Mouse (Mus musculus): ENCODE results near the gene Rbm17. TPM values are rescaled to one million over a fixed set of nuclear protein-coding genes. Genes with fewer than 3 reads are reported as not detected.

Gene Rbm17
- 196 and 220 TPM in 2 replicates for polyA plus RNA-seq (2014; fragmentation: Nextera tagmentation; extraction: Ambion mirVana)

DNA sequence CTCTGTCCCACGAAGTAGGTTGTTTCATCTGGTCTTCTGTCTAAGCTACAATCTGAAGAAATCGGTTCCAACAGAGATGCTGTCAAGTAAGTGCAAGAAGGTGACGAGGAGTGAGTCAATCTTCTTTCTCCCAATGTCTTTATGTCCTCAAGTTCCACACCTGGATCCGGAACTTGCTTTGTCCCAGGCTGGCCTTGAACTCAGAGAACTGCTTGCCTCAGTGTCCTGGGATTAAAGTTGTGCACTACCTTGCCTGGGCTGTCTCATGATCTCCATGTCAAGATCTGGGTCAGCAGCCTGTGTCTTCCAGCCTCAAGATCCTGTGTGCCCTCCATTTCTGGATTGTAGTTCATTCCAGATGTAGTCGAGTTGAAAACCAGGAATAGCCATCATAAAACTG is at the start of gene Rbm17:
TSS of gene Rbm17 (minus strand) at position 101 of the 400 bp plus-strand sequence.
- peak within 1 kb of the TSS; percentile 98 for H3K9ac ChIP-seq (replicated peaks; ENCODE audit: low read length)
- peak within 1 kb of the TSS; percentile 47; the same call in 1 of the 2 replicates for H3K27ac ChIP-seq (replicated peaks; ENCODE audit: low read depth, low read length)
- no peaks in the 10 kb centered on the region for H3K9me3 ChIP-seq (replicated peaks; ENCODE audit: control insufficient read depth, low read length)
- DNase-seq (ENCODE audit: low spot score) (no peak), ATAC-seq (replicated peaks; ENCODE audit: insufficient number of reproducible peaks, low FRiP score, low TSS enrichment, low read depth) (no peak)
- H3K36me3 ChIP-seq (replicated peaks; ENCODE audit: control insufficient read depth, insufficient read depth, low read depth, low read length): peaks cover 2% of the 10 kb centered on the region; the same call in 1 of the 2 replicates
- peak within 1 kb of the TSS; percentile 71 for H3K4me2 ChIP-seq (ENCODE audit: low read depth, low read length)
- peak within 1 kb of the TSS; percentile 95 for H3K4me3 ChIP-seq (ENCODE audit: low read depth, low read length)
- 81% methylated on average over 5 of the region's 5 CpGs for WGBS
- no peaks in the 10 kb centered on the region for H3K27me3 ChIP-seq (ENCODE audit: control insufficient read depth, insufficient read depth, low read length)
- H3K4me1 ChIP-seq (ENCODE audit: control insufficient read depth, insufficient read depth, low read length): no peaks in the 10 kb centered on the region

DNA sequence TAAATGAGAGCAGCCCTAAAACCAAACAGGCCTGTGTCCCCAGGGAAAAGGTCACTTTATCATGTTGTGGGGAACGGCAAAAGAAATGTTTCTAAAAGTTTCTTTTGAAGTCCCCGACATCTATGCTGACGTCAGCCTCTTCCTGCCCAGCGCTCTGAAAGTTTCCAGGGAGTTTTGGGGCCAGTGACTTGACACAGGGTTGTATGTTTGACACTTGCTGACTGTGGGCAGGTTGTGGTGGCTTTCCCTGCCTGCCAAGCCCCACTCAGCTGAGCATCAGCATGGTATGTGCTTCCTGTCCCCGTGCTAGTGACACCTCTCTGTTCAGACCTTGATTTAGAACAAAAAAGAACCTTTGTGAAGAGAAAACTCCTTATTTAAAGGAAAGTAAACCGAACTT is 49.4 kb upstream of the Rbm17 start:
- H3K4me2 ChIP-seq (ENCODE audit: low read depth, low read length): no peak overlapping the region
- H3K9me3 ChIP-seq (replicated peaks; ENCODE audit: control insufficient read depth, low read length): no peaks in the 10 kb centered on the region
- ATAC-seq (replicated peaks; ENCODE audit: insufficient number of reproducible peaks, low FRiP score, low TSS enrichment, low read depth): no peak
- 47% methylated on average over 6 of the region's 6 CpGs for WGBS
- DNase-seq (ENCODE audit: low spot score): no peak
- no peak overlapping the region for H3K9ac ChIP-seq (replicated peaks; ENCODE audit: low read length)
- H3K4me1 ChIP-seq (ENCODE audit: control insufficient read depth, insufficient read depth, low read length): no peaks in the 10 kb centered on the region
- no peak overlapping the region for H3K27ac ChIP-seq (replicated peaks; ENCODE audit: low read depth, low read length)
- no peaks in the 10 kb centered on the region for H3K36me3 ChIP-seq (replicated peaks; ENCODE audit: control insufficient read depth, insufficient read depth, low read depth, low read length)
- H3K4me3 ChIP-seq (ENCODE audit: low read depth, low read length): no peak overlapping the region
- no peaks in the 10 kb centered on the region for H3K27me3 ChIP-seq (ENCODE audit: control insufficient read depth, insufficient read depth, low read length)

DNA sequence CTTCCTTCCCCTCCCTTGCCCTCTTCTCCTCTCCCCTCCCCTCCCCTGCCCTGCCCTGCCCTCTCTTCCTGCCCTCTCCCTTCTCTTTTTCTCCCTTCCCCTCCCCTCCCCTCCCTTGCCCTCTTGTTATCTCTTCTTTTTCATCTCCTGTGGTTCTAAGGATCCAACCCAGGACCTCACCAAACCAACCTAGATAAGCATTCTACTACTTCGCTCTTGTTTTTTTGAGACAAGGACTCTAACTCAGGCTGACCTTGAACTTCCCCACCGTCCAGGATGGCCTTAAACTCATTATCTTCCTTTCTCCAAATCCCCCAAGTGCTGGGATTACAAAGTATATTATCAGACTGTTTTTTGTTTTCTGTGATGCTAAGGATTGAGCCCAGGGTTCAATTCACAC is 48.8 kb upstream of the Rbm17 start:
- H3K27me3 ChIP-seq (ENCODE audit: control insufficient read depth, insufficient read depth, low read length): no peaks in the 10 kb centered on the region
- 66% methylated on average over 2 of the region's 2 CpGs for WGBS
- H3K9ac ChIP-seq (replicated peaks; ENCODE audit: low read length): no peak overlapping the region
- no peaks in the 10 kb centered on the region for H3K4me1 ChIP-seq (ENCODE audit: control insufficient read depth, insufficient read depth, low read length)
- H3K4me2 ChIP-seq (ENCODE audit: low read depth, low read length): no peak overlapping the region
- no peak overlapping the region for H3K27ac ChIP-seq (replicated peaks; ENCODE audit: low read depth, low read length)
- ATAC-seq (replicated peaks; ENCODE audit: insufficient number of reproducible peaks, low FRiP score, low TSS enrichment, low read depth): no peak
- no peak overlapping the region for H3K4me3 ChIP-seq (ENCODE audit: low read depth, low read length)
- no peak for DNase-seq (ENCODE audit: low spot score)
- H3K9me3 ChIP-seq (replicated peaks; ENCODE audit: control insufficient read depth, low read length): no peaks in the 10 kb centered on the region
- no peaks in the 10 kb centered on the region for H3K36me3 ChIP-seq (replicated peaks; ENCODE audit: control insufficient read depth, insufficient read depth, low read depth, low read length)

DNA sequence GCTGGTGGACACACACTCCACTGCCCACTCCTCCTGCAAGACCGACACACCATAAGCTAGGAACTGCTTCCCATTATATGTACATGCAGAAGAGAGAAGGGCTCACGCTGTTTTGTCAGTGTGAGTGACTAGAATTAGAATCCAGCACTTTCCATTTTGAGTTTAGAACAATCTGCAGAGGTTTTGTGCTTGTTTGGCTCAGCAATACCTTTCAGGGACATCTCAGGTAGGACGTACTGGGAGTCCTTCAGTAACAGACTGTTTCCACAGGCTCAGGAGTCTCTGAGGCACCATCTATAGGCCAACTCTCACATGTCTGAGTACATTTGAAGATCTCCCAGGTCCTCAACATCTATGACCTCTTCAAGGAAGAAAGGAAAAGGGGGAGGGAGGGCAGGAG is 48.2 kb upstream of the Rbm17 start:
- Histone ChIP-seq H3K27me3 (ENCODE audit: control insufficient read depth, insufficient read depth, low read length) (no peaks in the 10 kb centered on the region), H3K4me1 (ENCODE audit: control insufficient read depth, insufficient read depth, low read length) (no peaks in the 10 kb centered on the region), H3K27ac (replicated peaks; ENCODE audit: low read depth, low read length) (no peak overlapping the region), H3K4me3 (ENCODE audit: low read depth, low read length) (no peak overlapping the region), H3K4me2 (ENCODE audit: low read depth, low read length) (no peak overlapping the region), H3K36me3 (replicated peaks; ENCODE audit: control insufficient read depth, insufficient read depth, low read depth, low read length) (no peaks in the 10 kb centered on the region), H3K9me3 (replicated peaks; ENCODE audit: control insufficient read depth, low read length) (no peaks in the 10 kb centered on the region), H3K9ac (replicated peaks; ENCODE audit: low read length) (no peak overlapping the region)
- ATAC-seq (replicated peaks; ENCODE audit: insufficient number of reproducible peaks, low FRiP score, low TSS enrichment, low read depth) (no peak), DNase-seq (ENCODE audit: low spot score) (no peak)
- WGBS: 76% methylated on average over 3 of the region's 3 CpGs

- Histone ChIP-seq H3K27me3 (ENCODE audit: control insufficient read depth, insufficient read depth, low read length) (no peaks in the 10 kb centered on the region), H3K36me3 (replicated peaks; ENCODE audit: control insufficient read depth, insufficient read depth, low read depth, low read length) (no peaks in the 10 kb centered on the region), H3K9ac (replicated peaks; ENCODE audit: low read length) (no peak overlapping the region), H3K4me1 (ENCODE audit: control insufficient read depth, insufficient read depth, low read length) (no peaks in the 10 kb centered on the region), H3K4me2 (ENCODE audit: low read depth, low read length) (no peak overlapping the region), H3K9me3 (replicated peaks; ENCODE audit: control insufficient read depth, low read length) (no peaks in the 10 kb centered on the region), H3K4me3 (ENCODE audit: low read depth, low read length) (no peak overlapping the region), H3K27ac (replicated peaks; ENCODE audit: low read depth, low read length) (no peak overlapping the region)
- ATAC-seq (replicated peaks; ENCODE audit: insufficient number of reproducible peaks, low FRiP score, low TSS enrichment, low read depth) (no peak), DNase-seq (ENCODE audit: low spot score) (no peak)
- WGBS: 67% methylated on average over 3 of the region's 3 CpGs
Measured at GRCm38 (mm10) chr2:11651476-11651875, 47.5 kb upstream of the Rbm17 start.

DNA sequence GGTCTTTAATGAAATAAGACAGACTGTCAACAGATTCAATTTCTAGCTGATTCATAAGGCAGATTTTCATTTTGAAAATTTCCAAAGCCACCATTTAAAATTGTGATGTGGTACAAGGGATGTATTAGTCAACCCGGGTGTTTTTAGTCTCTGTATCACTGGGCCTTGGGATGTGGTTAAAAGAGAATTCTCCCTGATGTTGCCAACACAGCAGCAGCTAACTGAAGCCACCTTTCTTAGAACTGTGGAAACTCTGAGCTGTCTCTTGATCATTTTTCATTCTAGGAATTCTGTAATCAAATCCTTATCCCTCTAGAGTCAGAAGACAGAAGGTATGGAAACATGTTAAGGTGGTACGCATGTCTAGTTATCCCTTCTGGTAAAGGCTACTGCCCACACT is 41.3 kb upstream of the Rbm17 start:
- 87% methylated on average over 2 of the region's 2 CpGs for WGBS

GRCm38 (mm10) chr2:11644057-11644456 is 40.1 kb upstream of the Rbm17 start:
- WGBS: 88% methylated on average over 1 of the region's 1 CpGs
- Histone ChIP-seq H3K9ac (replicated peaks; ENCODE audit: low read length) (no peak overlapping the region), H3K27me3 (ENCODE audit: control insufficient read depth, insufficient read depth, low read length) (no peaks in the 10 kb centered on the region), H3K4me1 (ENCODE audit: control insufficient read depth, insufficient read depth, low read length) (no peaks in the 10 kb centered on the region), H3K36me3 (replicated peaks; ENCODE audit: control insufficient read depth, insufficient read depth, low read depth, low read length) (no peaks in the 10 kb centered on the region), H3K4me2 (ENCODE audit: low read depth, low read length) (no peak overlapping the region), H3K9me3 (replicated peaks; ENCODE audit: control insufficient read depth, low read length) (no peaks in the 10 kb centered on the region), H3K27ac (replicated peaks; ENCODE audit: low read depth, low read length) (no peak overlapping the region), H3K4me3 (ENCODE audit: low read depth, low read length) (no peak overlapping the region)
- no peak for DNase-seq (ENCODE audit: low spot score)
- ATAC-seq (replicated peaks; ENCODE audit: insufficient number of reproducible peaks, low FRiP score, low TSS enrichment, low read depth): no peak

More for the DNA sequence above, 41.3 kb upstream of the Rbm17 start:
- Histone ChIP-seq H3K9me3 (replicated peaks; ENCODE audit: control insufficient read depth, low read length) (no peaks in the 10 kb centered on the region), H3K27me3 (ENCODE audit: control insufficient read depth, insufficient read depth, low read length) (no peaks in the 10 kb centered on the region), H3K9ac (replicated peaks; ENCODE audit: low read length) (no peak overlapping the region), H3K4me1 (ENCODE audit: control insufficient read depth, insufficient read depth, low read length) (no peaks in the 10 kb centered on the region), H3K4me2 (ENCODE audit: low read depth, low read length) (no peak overlapping the region), H3K36me3 (replicated peaks; ENCODE audit: control insufficient read depth, insufficient read depth, low read depth, low read length) (no peaks in the 10 kb centered on the region), H3K4me3 (ENCODE audit: low read depth, low read length) (no peak overlapping the region), H3K27ac (replicated peaks; ENCODE audit: low read depth, low read length) (no peak overlapping the region)
- DNase-seq (ENCODE audit: low spot score): no peak
- no peak for ATAC-seq (replicated peaks; ENCODE audit: insufficient number of reproducible peaks, low FRiP score, low TSS enrichment, low read depth)

DNA sequence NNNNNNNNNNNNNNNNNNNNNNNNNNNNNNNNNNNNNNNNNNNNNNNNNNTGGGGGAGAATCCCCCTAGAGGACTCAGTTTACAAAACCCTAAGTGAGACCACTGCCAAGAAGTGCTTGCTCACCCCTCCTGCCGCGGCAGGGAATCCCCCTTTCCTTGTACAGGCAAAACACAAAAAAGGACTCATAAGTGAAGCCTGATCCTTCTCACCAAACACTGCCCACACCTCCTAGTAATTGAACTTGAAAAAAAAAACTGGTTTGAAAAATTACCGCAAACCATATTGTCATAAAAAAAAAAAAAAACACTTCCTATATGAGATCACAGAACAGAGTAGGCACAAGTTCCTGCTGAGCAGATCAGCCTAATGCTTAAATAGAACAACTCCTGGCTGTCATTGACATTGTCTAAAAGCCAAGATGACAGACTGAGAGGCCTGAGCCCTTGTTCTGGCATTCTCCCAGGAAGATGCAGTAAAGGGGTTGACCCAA is 38.5 kb upstream of the Rbm17 start, which contains the start of gene Il2ra:
TSS of gene Il2ra (plus strand) at position 357 of the 491 bp plus-strand sequence.
- WGBS: 93% methylated on average over 3 of the region's 3 CpGs
- Histone ChIP-seq H3K4me3 (ENCODE audit: low read depth, low read length) (no peak within 1 kb of the TSS), H3K9me3 (replicated peaks; ENCODE audit: control insufficient read depth, low read length) (no peaks in the 10 kb centered on the region), H3K27ac (replicated peaks; ENCODE audit: low read depth, low read length) (no peak within 1 kb of the TSS), H3K9ac (replicated peaks; ENCODE audit: low read length) (no peak within 1 kb of the TSS), H3K4me2 (ENCODE audit: low read depth, low read length) (no peak within 1 kb of the TSS), H3K4me1 (ENCODE audit: control insufficient read depth, insufficient read depth, low read length) (no peaks in the 10 kb centered on the region), H3K36me3 (replicated peaks; ENCODE audit: control insufficient read depth, insufficient read depth, low read depth, low read length) (no peaks in the 10 kb centered on the region), H3K27me3 (ENCODE audit: control insufficient read depth, insufficient read depth, low read length) (no peaks in the 10 kb centered on the region)
- no peak for DNase-seq (ENCODE audit: low spot score)
- no peak for ATAC-seq (replicated peaks; ENCODE audit: insufficient number of reproducible peaks, low FRiP score, low TSS enrichment, low read depth)

Data from embryonic facial prominence, embryonic 11.5 days (tissue).